Mouse (Mus musculus) adrenal gland, postnatal 36 days (tissue): Measurements from ENCODE around the gene Sgpl1. TPM values are rescaled to one million over a fixed set of nuclear protein-coding genes. Genes with fewer than 3 reads are reported as not detected.

Experiments used
- DNase-seq, 2 experiments: peaks; one replicate each; pipeline ENCODE4 v3.0.0; 2021; ENCODE audit warnings: mixed read lengths in 1 of 2
- long read RNA-seq, 2 experiments: library from polyadenylated mRNA; stranded (forward); transcript quantifications; one replicate each; pipeline ENCODE4 v2.0.0; 2021; ENCODE audit warnings: borderline sequencing depth in 2 of 2
- total RNA-seq, 2 experiments: library from RNA; stranded (reverse); gene quantifications; 2 replicates each; pipeline ENCODE4 v1.2.3; 2021

The Sgpl1 gene
- total RNA-seq = 10 to 100 TPM; 67.4 to 86.0 TPM
- long read RNA-seq, experiment 1, full-length matches to known transcripts = 12 of 35 reads
- long read RNA-seq, experiment 1, partial matches to known transcripts = 5 of 35 reads
- long read RNA-seq, experiment 1, other reads (novel, unspliced or antisense) = 18 of 35 reads
- long read RNA-seq, experiment 2, full-length matches to known transcripts = 7 of 17 reads
- long read RNA-seq, experiment 2, partial matches to known transcripts = 0 of 17 reads
- long read RNA-seq, experiment 2, other reads (novel, unspliced or antisense) = 10 of 17 reads

DNA sequence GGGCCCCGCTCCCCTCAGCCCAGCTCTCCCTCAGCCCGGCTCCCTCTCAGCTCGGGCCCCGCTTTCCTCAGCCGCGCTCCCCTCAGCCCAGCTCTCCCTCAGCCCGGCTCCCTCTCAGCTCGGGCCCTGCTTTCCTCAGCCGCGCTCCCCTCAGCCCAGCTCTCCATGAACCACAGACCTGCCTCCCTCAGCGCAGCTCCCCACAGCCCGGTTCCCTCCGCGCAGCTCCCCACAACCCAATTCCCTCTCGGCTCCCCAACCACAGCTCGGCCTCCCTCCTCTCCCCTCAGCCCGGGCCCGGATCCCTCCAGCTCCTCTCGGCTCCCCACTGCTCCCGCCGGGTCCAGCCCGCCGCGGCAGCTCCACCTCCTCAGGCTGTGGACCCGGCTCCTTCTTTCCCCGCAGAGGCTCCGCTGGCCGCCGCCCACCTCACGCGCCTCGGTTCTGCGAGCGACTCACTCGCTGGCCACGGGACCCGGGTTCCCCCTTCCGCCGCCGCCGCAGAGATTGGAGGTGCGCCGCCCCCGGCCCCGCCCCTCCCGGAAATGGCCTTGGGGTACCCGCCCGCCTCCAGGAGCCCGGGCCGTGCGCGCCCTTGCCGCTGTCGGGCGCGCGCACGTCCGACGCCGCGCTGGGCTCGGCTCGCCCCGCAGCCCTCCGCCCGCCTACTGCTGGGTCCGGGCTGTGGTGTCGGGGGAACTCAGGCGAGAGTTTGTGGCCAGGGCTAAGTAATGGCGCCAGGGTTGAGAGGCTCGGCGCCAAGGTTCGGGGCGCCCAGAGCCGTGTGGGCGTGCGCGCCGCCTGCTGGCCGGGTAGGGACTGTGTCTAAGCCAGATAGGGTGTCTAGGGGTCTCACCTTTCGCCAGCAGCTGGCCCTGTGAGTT lies at the start of gene Sgpl1:
Gene Sgpl1 (minus strand): TSS at position 547 of the 884 bp plus-strand sequence.
- DNase-seq = peak; percentile 95 to 97

GRCm38 (mm10) chr10:61195718-61196291 lies 48.3 kb upstream of the Sgpl1 start:
- no peak for DNase-seq

DNA sequence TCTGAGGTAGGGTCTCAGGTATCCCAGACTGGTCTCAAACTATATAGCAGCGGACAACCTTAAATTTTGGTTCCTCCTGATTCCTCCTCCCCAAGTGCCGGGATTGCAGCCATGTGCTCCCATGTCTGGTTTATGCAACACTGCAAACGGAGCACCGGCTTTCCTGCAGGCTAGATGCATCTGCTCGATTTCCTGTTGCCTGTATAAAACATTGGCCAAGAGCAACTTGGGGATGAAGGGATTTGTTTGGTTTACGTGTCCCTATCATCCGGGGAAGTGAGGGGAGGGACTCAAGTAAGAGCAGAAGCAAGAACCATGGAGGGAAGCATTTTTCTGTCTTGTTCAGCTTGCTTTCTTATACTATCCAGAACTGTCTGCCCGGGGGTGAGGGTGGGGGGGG lies 47.7 kb upstream of the Sgpl1 start:
- DNase-seq = no peak

DNA sequence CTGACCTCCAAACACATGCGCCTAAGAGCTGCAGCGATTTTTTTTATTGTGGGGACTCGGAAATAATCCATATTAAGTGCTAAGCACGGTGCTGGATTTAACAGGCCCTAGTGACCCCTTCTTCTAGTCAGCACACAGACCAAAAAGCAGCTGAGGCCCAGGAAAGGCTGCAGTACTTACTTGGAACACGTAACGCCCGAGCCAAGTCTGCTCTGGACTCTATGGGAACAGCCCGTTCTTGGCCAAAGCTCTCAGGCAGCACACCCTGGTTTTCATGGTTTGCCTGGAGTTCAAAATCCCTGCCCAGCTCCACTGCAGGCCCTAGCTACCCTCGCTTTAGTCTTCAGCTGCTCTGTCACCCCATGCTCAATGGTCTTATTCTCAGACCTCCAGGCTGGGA lies 47.1 kb upstream of the Sgpl1 start:
- DNase-seq = no peak

- DNase-seq = no peak
Measured at GRCm38 (mm10) chr10:61188010-61188409, 40.5 kb upstream of the Sgpl1 start.

- DNase-seq = no peak
Measured at GRCm38 (mm10) chr10:61187001-61187400, 39.5 kb upstream of the Sgpl1 start.

- no peak for DNase-seq
Measured at GRCm38 (mm10) chr10:61179927-61180326, 32.4 kb upstream of the Sgpl1 start.

DNA sequence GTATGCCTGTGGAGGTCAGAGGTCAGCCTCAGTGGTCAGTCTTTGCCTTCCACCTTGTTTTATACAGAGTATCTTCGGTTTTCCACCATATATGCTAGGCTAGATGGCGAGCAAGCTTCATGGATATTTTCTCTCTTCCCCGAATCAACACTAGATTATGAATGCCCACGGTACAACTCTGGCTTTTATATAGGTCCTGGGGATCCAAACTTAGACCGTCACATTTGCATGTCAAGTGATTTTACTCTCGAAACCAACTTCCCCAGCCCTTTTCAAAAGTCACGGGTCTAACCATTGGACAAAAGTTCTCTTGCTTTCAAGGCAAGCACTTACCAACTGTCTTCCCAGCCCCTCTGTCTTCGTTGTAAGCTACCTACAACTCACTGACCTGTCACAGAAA lies 31.2 kb upstream of the Sgpl1 start:
- no peak for DNase-seq

DNA sequence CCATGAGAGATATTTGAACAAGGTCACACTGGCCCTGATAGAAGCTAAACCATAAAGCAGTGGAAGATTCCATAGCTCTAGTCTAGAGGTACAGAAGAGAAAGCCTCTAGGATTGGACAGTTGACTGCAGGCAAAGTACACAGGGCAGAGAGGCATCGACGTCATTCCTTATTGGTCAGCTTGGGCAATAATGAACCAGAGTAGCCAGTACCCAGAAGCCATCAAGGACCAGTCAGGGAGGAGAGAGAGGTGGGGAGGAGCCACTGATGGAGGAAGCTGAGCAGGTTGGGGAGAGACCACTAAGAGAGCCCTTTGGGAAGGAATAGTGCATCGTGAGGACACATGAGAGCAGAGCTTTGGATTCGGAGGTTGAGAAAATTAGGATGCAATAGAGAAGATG lies 30.2 kb upstream of the Sgpl1 start:
- DNase-seq = no peak

GRCm38 (mm10) chr10:61176221-61176790 lies 28.8 kb upstream of the Sgpl1 start:
- no peak for DNase-seq

GRCm38 (mm10) chr10:61175442-61176204 lies 28.1 kb upstream of the Sgpl1 start:
- peak; percentile 45 to 46 for DNase-seq

DNA sequence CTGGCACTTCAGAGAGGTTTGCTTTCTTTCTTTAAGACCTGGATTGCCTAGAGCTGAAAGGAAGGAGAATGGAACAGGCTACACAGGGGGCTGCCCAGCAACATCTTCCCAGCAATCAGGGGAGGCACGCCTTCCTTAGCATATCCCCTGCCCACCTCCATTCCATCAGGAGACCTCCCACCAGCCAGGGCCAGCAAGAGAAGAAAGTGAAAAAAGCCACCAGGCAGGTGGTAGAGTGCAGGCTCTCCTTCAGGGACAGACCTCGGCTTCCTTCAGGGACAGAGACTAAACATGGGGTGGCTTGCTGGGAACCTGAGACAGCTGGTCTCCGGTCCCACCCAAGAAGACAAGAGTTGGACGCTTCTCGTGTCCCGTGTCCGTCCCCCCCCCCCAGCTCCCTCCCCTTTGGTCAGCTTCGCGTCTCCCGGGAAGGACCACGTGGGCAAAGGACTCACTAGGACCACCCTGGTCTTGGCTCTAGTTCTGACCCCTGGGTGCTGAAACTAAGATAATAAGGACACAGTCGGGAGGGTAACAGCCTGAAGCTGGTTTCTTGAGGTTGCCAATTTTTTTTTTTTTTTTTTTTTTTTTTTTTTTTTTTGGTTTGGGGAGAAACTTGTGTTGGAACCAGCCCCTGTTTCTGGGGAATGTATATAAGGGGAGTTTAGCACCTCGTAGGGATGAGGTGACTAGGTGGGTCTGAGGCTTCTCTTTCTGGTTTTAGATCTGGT lies 27.4 kb upstream of the Sgpl1 start:
- no peak for DNase-seq

GRCm38 (mm10) chr10:61172496-61172895 lies 25.0 kb upstream of the Sgpl1 start:
- no peak for DNase-seq

- no peak for DNase-seq
Measured at GRCm38 (mm10) chr10:61171654-61172053, 24.2 kb upstream of the Sgpl1 start, which contains the start of gene Tbata. TSS of gene Tbata (plus strand) at chr10:61171954.

DNA sequence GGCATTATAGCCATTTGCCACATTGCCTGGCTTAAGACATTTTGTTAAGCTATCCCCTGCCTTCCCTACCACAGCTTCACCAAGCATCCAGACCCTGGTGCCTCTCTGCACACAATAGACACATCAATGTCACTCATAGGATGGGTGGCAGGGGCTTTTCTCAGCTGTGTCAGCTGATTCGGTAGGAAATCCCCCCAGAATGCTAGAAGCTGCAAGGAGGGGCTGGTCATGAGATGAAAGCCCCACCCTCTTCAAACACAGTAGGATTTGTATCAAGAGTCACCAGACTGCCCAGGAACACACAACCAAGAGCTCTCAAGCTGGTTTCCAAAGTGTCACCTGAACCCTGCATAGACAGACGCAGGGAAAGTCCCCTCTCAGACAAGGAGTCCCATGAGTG lies 20.9 kb upstream of the Sgpl1 start:
- no peak for DNase-seq

DNA sequence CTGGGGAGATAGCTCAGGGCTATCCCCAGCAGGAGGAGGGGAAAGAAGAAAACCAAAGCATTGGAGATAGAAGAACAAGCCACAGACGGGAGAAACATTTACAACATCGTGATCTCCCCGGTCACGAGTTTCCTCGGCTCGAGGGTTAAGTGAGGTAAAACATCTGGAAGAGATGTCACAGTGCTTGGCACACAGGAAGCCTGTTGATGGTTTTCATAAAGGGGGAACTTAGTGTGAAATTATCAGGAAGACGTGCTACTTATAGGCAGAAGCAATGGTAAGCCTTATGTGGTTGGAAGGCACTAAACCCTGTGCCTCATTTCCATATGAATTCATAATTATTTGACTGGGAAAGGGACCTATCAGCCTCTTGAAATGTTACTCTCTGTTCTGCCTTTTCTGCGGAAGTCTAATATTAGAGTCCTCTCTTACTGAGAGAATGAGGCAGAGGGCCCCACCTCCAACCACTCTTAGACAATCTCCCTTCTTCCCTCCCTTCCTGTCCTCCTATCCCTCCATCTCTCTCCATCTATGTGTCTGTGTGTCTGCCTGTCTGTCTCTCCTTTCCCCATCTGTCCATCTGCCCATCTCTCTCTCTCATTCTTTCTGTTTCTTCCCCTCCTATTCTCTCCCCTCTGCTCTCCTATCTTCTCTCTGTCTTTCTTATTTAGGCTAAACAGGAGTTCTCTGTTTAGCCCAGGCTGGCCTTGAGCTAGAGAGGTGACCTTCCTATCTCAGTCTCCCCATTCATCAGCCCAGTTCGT lies 20.0 kb upstream of the Sgpl1 start:
- no peak for DNase-seq

DNA sequence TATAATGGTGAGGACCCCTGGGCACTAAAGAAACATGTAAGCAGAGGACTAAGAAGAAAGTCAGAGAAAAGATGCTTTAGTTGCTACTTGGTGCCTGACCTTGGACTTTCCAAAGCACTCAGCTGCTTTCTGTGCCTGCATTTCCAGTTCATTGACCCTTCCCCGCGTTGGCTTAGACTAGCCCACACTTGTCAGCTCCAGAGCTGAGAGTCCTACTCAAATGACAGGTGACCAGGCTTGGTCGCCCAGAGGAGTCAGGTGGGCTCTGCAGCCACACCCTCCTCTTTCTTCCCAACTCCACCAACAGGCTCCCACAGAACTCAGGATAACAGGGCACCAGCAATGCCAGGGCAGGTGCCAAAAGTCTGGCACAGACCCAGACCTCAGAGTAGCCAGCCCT lies 14.9 kb upstream of the Sgpl1 start:
- DNase-seq = peak in 1 of 2 experiments; percentile 19

GRCm38 (mm10) chr10:61160671-61161070 lies 13.2 kb upstream of the Sgpl1 start:
- DNase-seq = peak; percentile 36 to 57

GRCm38 (mm10) chr10:61160089-61160488 lies 12.6 kb upstream of the Sgpl1 start:
- no peak for DNase-seq

- DNase-seq = no peak
Measured at GRCm38 (mm10) chr10:61158594-61158993, 11.1 kb upstream of the Sgpl1 start.
